Mouse (Mus musculus) heart, adult 9 months (tissue): ENCODE data around the gene Ttc3.
A peak's percentile ranks its signal among the peaks of the same experiment; 100 is the strongest.
"Not testable (repeated sequence)": the region's sequence is repeated elsewhere in the genome, so short reads cannot be mapped to it uniquely, and the experiment has no call there.

Source experiments
- DNase-seq, 2 experiments: peaks; one replicate each; pipeline ENCODE4 v3.0.0; 2022; ENCODE audit warnings: low spot score in 2 of 2

The Ttc3 gene

DNA sequence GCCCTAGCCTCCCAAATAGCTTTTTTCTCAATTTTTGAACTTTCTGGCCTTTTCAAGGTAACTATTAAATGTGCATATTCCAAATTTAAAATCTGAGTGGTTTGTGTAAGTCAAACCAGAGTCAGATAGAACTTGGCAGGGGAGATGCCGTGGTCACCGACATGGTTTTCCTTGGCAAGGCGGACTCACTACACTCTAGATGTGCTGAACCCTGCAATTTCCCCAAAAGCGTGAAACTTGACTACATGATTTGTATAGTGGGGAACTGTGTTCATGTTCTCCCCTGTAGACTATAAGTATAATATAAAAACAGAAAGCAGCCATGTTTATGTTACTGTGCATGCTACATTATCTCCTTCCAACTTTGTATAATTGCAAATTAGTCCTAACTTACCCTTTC lies 58.5 kb downstream of the Ttc3 start:
- DNase-seq: no peak

DNA sequence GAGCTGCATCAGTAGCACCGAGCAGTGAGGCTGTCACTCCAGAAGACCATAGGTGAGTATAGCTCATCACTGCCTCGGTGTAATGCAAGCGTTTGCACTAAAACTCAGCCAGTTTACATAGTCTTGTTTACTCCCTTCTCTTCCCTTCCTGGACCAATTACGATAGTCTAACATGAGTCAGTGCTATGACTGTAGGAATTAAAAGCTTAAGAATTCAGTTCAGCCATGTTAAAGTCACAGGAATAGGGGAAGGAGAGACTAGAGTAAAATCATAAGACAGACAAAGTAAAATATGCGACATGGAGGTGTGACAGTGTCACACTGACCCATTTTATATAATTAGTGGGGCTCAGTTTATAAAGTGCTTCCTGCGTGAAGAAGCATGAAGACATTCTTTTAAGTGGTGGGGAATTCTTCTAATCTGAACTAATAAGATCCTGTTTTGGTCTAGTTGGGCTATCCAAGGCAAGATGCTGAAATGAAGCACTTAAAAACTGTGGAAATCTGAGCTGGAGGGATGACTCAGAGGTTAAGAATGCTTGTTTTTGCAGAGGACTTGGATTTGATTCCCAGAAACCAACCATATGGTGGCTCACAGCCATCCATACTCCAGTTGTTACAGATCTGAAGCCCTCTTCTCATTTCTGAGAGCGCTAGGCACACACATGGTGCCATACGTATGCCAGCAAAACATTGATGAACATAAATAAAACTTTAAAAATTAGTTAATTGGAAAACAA lies 65.2 kb downstream of the Ttc3 start:
- no peak for DNase-seq

DNA sequence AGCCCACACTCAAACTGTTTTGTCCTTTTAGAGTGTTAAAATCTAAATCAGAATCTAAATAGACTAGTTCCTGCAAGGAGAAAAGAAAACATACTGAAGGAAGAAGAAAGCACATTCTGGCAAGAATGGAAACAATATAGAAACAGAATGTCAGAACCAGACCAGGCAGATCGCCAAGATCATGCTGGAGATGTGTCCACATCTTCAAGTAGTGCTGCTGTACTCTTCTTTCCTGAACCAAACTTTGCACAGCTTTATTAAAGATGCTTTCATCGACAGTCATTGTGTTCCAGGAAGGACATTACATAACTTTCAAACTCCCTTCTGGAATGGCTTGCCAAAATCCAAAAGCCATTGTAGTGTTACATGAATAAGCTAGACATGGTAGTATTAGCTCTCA lies 66.4 kb downstream of the Ttc3 start:
- DNase-seq: peak; percentile 4 to 24

DNA sequence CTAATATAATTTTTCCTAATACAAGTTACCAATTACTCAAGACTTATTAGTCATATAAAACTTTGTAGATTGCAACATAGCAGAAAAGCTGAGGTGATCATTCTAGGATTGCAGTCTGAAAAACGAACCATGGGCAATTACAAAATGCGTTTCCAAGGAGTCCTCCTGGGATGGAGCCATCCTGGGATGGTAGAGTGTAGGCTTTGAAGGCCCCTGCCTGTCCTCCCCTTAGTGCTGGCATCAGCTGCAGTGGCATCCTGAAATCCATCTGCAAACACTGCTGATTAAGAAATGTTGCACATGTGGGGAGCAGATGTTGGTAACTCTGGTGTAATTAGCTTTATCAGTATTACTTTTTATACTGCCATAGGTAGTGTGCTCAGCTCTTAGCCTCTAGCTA lies 70.9 kb downstream of the Ttc3 start:
- DNase-seq: no peak

DNA sequence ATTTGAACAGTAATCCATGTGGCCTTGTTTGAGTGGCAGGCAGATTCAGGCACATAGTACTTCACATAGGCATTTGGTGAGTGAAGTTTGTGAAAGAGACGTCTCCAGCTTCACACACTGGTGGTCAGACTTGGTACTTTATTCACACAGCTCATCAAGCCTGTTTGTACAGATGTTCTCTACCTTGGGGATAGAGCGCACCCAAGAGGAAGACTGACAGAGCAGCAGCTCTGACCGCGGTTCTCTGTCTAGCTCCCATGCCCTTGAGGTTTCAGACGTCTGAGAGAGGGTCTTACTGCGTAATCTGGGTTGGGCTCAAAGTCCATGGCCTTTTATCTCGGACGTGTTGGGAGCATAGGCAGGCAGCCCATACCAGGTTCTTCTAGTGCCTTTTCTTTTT lies 78.7 kb downstream of the Ttc3 start:
- DNase-seq: no peak

DNA sequence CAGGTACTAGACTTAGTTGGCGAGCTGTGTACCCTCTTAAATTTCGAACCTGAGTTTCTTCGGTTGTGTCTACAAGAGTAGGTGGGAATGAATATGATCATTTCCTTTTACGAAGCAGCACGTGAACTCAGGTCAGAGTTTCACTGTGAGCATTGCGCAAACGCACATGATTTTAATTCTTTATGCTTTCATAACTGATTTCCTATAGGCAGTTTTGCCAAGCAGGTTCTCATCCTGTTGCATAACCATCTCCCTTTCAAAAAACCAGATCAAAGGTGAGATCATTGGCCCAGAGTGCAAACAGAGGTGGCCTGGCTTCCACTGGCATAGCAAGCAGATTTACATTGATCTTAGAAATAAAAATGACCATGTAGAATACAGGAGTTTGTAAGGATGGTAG lies 79.2 kb downstream of the Ttc3 start:
- no peak for DNase-seq

DNA sequence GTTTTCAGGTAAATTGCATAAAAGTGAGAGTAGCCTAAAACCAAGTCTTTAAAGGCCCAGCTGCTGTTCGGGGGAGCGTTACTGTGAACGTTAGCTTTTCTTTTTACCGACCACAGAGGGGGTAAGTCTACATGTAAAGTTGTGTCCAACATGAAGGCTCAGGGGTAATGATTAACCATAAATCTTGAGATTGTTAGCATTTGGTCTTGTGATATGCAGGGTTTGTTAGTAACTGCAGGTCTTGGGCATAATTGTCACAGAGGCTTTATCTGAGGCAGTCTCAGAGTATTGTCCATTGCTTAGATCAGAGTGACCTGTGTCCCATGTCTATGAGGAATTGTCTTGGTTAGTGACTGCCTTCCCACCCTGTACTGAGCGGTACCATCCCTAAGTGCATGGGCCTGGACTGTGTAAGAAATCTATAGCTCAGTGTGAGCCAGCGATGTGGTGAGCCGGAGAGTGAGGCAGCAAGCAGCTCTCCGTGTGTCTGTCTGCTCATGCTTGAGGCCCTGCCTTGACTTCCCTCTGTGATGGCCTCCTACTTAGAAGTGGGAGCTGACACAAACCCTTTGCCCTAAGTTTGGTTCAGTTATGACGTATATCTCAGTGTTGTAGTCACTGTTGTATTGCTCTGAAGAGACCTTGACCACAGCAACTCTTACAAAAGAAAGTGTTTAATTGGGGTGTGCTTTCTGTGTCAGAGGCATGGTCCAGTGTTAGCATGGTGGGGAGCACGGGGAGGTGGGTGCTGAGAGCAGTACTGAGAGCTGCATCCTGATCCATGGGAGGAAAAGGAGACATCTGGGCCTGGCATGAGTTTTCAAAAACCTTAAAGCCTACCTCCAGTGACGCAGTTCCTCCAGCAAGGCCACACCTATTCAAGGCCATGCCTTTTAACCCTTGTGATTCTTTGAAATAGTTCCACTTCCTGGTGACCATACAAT lies 81.4 kb downstream of the Ttc3 start:
- no peak for DNase-seq

DNA sequence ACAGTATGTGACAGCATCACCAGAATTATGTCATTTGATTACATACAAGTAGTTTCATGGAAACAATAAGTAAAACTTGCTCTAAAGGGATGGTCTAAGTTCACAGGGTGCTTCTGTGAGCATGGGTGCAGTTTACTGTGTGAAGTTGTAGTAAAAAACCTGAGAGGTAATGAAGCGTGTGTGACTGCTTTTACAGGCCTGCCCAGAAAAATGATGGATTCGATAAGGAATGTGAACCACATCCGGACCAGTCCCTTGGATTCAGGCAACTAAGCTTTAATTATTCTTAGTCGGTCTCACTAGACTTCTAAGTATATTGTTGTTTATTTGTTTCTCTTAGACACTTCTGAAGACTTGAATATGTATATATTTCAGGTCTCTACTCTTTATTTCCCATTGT lies 82.3 kb downstream of the Ttc3 start:
- no peak for DNase-seq

DNA sequence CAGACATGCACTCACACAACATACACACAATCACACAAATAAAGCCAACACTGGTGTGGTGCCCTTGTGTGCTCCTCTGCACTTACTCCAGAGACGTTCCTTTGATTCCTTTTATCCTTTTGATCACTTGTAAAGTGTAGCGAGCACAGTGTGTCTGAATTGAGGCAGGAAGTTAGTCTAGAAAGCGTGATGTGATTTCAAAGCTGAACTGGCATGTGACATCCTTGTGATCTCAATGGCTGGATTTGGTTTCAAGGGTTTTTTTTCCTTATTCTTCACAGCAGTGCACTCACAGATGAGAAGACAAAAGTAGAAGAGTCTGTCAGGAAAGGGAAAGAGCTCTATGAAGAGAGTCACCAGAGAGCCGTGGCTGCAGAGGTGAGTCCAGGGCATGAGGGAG lies 83.7 kb downstream of the Ttc3 start:
- DNase-seq: no peak

DNA sequence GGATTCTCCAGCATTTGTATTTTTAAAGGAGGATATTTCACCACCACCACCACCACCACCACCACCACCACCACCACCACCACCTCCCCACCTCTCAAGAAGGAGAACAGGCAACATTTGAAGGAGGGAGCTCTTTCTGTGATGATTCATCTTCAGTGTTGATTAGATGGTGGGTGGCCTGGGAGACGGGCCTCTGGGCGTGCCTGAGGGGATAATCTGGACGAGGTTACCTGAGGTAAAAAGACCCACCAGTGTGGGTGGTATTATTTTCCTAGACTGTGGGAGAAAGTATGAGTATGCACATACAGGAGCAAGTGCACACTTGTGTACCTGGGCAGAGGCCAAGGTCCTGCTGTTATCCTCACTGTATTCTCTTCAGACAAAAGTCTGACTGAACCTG lies 93.6 kb downstream of the Ttc3 start:
- no peak for DNase-seq

DNA sequence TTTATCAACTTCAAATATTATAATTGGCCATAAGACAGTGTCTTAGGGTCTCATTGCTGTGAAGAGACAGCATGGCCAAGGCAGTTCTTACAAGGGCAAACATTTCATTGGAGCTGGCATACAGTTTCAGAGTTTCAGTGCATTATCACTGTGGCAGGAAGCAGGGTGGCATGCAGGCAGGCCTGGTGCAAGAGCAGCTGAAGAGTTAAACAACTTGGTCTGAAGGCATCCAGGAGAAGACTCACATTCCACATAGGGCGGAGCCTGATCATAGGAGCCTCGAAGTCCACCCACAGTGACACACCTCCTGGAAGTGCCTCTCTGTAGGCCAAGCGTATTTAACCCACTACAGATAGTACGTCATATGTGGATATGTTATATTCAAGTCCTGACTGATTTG lies 95.5 kb downstream of the Ttc3 start:
- DNase-seq: no peak

DNA sequence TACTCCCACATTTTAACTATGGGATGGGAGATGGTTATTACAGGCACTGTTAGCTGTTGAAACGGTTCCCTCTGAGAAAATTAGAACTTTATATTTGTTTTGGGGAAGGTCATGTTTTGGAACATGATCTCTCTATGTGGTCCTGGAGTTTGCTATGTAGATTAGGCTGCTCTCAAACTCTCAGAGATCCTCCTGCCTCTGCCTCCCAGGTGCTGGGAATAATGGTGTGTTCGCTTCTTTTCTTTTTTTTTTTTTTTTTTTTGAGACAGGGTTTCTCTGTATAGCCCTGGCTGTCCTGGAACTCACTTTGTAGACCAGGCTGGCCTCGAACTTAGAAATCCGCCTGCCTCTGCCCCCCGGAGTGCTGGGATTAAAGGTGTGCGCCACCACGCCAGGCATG lies 95.9 kb downstream of the Ttc3 start:
- DNase-seq: not testable (repeated sequence)

DNA sequence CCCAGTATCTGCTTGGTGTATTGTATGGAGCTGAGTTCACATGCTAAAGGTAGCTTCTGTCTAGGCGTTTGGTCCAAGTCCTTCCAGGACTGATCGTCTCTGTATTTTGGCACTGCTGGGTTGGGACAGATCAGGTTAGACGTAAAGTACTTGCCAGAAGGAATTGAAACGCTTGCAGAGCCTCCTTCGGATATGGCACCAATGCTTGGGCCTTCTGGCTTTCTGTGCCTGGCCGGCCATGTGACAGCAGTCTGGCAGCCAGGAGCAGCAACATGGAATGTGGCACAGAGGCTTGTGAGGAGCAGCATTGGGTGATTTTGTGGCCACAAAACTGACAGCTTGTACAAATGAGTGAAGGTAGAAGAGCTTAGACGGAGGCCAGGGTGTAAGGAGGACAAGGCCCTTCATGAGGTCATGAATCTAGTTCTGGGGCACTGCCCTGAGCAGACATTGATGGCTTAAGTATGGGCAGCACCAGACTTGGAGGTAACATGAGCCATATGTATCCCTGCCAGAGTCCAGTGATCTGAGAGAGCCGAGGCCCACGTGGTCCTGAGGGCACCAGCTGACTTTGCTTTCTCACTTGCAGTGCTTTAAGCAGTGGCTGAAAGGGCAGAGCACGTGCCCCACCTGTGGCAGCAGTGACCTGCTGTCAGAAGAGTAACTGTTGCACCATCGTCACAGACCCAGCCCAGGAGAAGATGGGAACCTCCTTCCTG lies 97.1 kb downstream of the Ttc3 start:
- peak; percentile 66 to 73 for DNase-seq

DNA sequence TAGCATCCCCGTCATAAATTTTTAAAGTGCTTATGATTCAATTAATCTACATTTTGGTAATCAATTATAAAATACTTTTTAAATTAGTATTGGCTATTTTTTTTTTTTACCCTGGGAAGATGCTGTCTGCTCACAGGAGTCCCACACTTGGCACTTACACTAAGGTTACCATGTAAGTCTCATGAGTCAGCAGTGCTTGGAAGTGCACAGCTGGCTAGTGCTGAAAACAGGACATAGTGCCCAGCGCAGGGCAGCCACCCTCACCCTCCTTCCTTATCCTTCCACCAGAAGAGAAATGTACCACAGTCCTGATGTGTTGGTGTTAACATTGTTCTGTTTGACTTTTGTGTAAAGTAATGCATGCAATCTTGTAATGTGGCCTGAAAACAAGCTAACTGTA lies 98.0 kb downstream of the Ttc3 start:
- no peak for DNase-seq

DNA sequence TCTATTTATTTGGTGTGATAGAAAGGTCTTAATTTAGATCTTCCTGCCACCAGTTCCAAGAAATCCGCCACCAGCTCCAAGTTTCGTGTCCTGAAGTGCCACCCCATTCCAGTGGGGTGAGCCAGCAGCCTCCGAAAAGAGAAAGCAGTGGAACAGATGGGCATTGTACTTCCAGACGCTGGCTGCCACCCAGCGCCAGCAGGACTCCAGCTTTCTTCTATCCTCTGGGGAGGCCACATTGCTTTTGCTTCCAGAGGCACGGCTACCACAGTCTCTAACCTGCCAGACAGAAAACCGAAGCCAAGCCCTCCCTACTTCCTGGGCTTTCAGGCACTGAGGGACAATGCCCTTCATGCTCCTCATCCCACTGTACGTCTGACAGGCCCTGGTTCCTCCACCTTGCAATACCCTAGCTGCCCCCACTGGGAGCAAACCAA lies 102.1 kb downstream of the Ttc3 start:
- DNase-seq: peak; percentile 66 to 80

DNA sequence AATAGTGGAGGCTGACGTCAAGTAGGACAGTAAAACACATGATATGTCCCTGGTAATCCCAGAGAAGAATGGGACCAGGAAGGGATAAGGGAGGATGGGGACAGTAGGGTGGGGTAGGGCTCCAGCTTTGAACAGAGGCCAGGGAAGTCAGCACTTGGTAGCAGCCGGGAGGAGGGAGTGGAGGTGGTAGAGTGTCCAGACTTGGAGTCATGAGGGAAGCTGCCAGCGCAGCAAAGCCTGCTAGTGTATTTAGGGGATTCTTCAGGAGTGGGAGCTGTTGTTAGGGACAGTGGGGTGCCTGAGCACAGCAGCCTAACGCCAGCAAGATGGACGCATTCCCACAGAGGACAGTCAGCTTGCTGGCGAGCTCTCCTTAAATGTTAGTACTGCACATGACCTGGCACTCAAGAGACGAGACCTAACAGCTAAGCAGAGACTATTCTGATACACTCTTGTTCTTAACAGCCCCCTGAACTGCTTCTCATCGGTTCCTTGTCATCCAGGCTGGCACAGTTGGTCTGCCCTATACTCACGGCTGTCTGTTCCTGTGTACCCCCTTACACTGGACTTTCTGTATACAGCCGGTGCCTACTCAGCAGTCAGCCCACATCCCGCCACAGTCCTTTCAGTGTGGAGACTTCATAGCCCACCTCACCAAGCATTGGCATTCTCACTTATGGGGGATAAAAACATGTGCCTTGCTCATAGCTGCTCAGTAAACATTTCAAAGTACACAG lies 102.8 kb downstream of the Ttc3 start:
- DNase-seq: peak; percentile 16 to 38

DNA sequence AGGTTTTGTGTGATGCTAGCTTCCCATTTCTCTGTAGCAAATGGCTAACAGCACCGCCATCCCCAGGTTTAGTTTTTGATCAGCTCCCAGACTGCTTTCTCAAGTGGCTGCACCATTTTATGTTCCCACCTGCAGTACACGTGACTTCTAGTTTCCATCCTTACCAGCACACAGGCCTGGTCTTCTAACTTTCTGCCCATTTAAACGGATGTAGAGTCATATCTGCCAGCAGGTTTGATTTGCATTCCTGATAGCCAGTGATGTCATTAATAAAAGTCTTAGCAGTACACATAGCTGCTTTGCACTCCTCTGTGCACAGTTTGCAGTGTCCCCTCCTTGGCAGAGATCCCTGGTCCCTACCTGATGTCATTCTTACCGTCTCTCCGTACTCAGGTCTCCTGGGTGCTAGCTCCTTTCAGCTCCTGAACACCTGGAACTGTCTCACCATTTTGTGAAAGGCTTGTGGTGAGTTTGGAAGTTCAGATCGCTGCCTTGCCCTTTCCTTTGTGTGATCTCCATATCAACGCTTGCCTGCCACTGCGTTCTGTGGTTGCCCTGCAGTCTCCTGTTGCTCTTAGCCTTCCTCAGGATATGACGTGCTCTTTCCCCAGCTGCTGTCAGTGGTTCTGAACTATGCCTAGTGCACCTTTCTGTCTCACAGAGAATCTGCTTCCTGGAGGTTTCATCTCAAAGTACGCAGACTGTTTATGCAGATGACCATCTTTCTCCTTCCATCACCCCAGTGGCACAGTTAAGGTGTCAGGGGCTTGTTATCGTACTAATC lies 114.5 kb downstream of the Ttc3 start:
- no peak for DNase-seq

DNA sequence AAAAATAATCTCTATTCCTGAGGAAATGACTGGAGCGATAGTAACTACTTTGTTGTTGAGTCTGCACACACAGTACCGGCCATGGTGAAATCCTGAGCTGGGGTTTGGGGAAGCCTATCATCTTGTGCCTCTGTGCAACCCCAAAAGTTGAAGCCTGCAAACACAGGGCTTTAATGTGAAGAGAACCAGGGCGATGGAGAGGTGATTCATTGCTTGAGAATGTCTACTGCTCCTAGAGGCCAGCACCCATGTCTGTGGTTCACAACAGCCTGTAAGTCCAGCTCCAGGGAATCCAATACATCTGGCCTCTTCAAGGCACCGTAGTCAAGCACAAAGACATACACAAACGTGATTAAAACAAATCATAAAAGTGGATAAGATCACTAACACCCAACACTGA lies 116.9 kb downstream of the Ttc3 start:
- DNase-seq: no peak

DNA sequence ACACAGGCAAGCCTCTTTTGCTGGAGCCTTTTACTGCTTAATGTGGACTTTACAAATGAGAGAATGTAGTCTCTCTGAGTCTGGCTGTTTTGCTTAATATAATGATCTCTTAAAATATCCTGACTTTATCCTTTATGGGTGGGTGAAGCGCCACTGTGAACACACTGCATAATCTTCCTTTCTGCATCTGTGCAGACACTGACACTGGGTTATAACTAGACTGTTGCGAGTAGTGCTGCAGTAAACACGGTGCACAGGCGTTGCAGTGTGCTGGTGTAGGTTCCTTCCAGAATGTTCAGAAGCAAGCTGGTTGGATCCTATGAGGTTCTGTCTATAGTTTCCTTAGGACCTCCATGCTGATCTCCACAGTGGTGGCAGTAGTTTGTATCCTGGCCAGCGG lies 118.9 kb downstream of the Ttc3 start:
- DNase-seq: no peak

DNA sequence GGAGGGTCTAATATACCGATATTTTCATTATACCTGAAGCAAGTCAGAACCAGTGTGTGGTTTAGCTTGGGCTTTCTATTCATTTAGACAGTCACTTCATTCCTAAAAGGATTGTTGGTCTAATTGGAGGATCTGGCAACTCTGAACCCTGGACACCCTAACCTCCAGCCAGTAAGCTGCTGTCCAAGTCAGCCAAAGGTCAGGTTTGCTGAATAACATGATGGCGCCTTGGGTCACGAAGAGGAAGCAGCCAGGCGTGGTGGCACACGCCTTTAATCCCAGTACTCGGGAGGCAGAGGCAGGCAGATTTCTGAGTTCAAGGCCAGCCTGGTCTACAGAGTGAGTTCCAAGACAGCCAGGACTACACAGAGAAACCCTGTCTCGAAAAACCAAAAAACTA lies 126.8 kb downstream of the Ttc3 start:
- DNase-seq: not testable (repeated sequence)

DNA sequence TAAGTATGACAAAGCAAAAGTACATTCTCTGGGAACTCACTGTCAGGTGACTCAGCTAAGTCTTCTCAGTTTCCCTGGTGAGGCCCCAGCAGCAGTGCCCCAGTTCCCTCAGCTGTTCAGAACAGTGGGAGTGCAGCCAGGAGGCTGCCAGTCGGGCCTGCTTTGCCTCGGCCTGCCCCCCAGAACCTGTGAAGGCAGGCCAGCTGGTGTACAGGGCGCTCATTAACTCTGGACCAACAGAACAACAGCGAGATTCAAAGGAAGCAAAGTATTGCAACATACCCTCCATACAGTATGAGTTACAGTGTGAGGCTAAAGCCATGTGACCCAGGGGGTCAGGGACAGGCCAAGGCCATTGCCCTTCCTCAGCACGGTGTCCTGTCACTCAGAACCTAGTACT lies 127.5 kb downstream of the Ttc3 start:
- peak; percentile 54 to 64 for DNase-seq
